Mouse (Mus musculus) layer of hippocampus, postnatal 36 days (tissue): Measurements from ENCODE around the gene Il34. TPM values are rescaled to one million over a fixed set of nuclear protein-coding genes. Genes with fewer than 3 reads are reported as not detected.
"Not testable (repeated sequence)": the region's sequence is repeated elsewhere in the genome, so short reads cannot be mapped to it uniquely, and the experiment has no call there.

ENCODE experiments used
- DNase-seq, 2 experiments: peaks; one replicate each; pipeline ENCODE4 v3.0.0; 2022
- total RNA-seq, 2 experiments: library from RNA; stranded (reverse); gene quantifications; 2 replicates each; pipeline ENCODE4 v1.2.3; 2021

Gene Il34
- total RNA-seq, 2 experiments from 2014 or later, result 76.7 to 81.1 TPM

GRCm38 (mm10) chr8:110810481-110811065 lies 4.8 kb upstream of the Il34 start:
- DNase-seq, result no peak

DNA sequence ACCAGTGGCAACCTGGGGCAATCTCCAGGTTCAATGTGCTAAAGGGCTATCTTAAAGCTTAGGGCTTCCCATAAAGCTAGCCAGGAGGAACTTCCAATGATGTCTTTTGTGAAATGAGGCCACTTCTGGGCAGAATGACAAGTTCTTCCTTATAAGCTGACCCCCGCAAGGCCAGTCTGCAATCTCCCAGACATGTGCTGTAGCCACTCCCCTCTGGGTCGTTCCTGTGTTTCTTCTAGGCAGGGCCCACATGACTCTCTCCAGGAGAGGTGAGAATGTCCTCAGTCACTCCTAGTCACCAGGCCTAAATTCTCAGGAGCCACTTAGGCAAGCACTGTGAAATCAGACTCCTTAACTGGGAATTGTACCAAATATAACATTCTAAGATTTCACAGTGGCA lies 4.1 kb upstream of the Il34 start:
- DNase-seq, result no peak

- DNase-seq, result no peak
These were observed 3.1 kb upstream of the Il34 start for GRCm38 (mm10) chr8:110808495-110809472.

DNA sequence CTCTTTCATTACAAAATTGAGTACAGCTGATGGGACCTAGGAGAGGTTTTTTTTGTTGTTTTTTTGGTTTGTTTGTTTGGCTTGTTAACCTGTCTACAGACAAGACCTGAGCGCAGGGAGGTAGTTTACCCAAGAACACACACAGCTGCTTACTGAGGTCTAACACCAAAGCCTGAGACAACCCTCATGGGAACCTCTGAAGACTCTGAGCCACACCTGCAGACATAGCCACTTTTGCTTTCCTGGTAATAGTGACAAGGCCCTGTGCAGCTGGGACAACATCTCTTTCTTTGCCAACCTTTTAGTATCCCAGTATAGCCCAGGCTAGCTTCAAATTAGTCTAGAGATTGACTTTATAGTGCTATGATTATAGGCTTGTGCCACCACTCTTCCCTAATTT lies 422 bp upstream of the Il34 start:
- no peak for DNase-seq

GRCm38 (mm10) chr8:110804825-110805514 lies 754 bp downstream of the Il34 start:
- no peak for DNase-seq

- DNase-seq, result no peak
These were observed 1.9 kb downstream of the Il34 start for GRCm38 (mm10) chr8:110803856-110804255.

DNA sequence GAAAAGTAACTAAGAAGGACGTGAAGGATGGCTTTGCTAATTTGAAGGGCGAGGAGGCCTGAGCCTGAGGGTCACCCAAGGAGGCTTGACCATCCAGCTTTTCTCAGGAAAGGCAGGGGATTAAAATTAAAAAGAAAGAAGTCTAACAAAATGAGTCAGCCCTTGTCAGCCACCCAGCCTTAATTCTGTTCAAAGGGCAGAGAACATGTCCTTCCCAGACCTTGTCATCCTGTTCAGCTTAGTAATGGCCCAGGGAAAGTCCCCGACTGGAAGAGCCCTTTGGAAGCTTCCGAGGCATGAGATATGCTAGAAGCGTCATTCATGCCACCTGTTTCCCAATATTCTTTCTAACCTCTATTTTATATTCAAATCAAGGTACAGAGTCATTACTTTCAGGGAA lies 2.7 kb downstream of the Il34 start:
- DNase-seq, result no peak

GRCm38 (mm10) chr8:110797086-110797485 lies 8.6 kb downstream of the Il34 start:
- DNase-seq, result no peak

DNA sequence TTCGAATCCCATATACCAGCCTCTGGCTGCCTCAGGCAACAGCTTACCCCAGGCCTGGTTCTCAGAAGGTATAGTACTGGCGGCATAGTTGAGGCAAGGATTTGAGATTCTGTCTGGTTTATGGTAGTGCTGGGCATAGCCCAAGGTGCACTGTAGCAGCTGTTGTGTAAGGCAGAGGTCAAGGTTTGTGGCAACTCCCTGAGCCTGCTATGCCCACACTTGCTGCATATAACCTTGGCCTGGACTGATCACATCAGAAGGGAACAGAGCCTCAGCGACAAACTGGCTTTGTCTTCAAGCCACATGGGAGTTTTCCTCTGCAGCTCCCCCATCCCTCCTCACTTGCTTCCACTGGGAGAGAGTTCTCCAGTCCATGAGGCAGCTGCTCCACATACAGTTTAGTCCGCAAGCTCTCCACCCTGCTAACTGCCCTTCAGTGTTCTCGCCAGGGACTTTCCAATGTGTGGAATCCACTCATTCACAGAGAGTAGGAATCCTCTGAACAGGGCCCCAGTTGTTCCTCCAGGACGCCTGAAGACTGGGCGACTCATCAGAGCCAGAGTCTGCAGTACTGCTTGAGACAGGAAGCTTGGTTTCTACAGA lies 11.3 kb downstream of the Il34 start:
- no peak for DNase-seq

GRCm38 (mm10) chr8:110793936-110794335 lies 11.8 kb downstream of the Il34 start:
- no peak for DNase-seq

GRCm38 (mm10) chr8:110793511-110793910 lies 12.2 kb downstream of the Il34 start:
- DNase-seq, result no peak

- DNase-seq, result no peak
These were observed 13.0 kb downstream of the Il34 start for GRCm38 (mm10) chr8:110792574-110793200.

DNA sequence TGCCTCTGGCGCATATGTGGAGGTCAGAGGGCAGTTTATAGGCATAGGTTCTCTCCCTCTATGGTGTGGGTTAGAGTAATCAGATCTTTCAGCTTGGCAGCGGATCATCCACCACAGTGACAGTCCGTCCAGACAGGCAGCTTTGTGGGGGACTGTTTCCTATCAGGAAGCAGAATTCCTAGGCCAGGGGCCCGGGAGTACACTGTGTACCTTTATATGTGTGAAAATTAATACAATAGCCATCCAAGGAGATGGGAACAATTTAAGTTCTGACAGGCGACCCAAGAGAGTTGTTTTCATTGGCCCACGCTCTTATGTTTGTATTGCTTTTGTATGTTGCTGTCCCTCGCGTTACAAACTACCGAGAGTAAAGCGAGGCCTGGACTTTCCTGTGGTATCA lies 14.6 kb downstream of the Il34 start:
- no peak for DNase-seq

GRCm38 (mm10) chr8:110790270-110790669 lies 15.5 kb downstream of the Il34 start:
- DNase-seq, result no peak

GRCm38 (mm10) chr8:110789571-110789970 lies 16.2 kb downstream of the Il34 start:
- DNase-seq, result no peak

DNA sequence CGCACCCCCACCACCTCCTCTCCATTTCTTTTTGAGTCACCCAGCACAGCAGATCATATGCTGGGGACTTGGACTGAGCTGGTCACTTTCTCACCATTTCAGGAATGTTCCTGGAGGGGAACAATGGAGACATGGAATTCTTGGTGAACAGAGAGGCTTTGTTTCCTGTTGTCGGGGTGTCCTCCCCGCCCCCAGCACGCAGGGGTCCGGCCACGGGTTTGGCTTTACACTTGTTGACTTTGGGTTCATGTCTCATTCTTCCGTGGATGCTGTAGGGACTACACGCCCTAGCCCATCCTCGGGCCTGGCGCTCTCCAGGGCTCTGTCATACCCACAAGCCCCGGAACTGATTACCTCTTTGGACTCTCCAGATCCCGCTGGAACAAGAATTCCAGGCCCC lies 16.7 kb downstream of the Il34 start:
- no peak for DNase-seq

- DNase-seq, result no peak
These were observed 18.2 kb downstream of the Il34 start for GRCm38 (mm10) chr8:110787411-110787954.

DNA sequence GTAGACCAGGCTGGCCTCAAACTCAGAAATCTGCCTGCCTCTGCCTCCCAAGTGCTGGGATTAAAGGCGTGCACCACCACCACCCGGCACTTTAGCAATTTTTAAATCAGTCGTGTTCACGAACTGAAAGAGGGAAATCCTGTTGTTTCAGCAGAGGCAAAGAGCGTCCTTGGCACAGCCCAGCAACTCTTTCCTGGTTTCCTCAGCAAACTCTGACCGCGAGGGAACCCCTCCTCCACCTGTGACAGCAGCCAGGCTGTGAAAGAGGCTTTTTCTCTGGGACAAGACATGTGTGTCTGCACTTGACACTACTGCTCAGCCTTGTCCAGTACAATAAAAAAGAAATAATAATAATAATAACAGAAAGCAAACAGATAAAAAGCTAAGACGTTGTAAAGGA lies 18.8 kb downstream of the Il34 start:
- no peak for DNase-seq

- DNase-seq, result not testable (repeated sequence)
These were observed 19.2 kb downstream of the Il34 start for GRCm38 (mm10) chr8:110786501-110786900.

DNA sequence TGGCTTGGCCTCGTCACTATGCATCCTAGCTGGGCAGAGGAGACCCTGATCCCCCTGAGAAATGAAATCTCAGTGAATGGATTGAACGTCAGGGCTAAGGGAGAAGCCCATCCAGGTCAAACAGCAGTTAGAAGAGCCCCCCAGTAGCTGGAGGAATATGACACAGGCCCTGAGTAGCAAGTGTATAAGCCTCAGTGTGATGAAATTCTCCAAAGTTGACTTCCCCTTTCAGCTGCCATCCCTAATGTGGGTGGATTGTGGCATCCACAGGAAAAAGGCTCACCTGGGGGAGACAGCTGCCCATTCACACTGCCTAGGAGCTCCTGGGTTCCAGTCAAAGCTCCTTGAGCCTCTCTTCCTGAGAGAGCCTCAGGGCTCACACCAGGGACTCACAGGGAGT lies 20.4 kb downstream of the Il34 start:
- DNase-seq, result no peak

GRCm38 (mm10) chr8:110779924-110780718 lies 25.6 kb downstream of the Il34 start:
- DNase-seq, result no peak
